Mouse (Mus musculus) urinary bladder, postnatal 14 days (tissue): ENCODE data around the gene Gng7.

Experiments used
- DNase-seq: peaks from one replicate; pipeline ENCODE4 v3.0.0; 2021; ENCODE audit warnings: low spot score

Gng7 gene

GRCm38 (mm10) chr10:80929299-80930226, 85.2 kb downstream of the Gng7 start, which contains the start of gene Gadd45b:
Gene Gadd45b, plus strand, starts transcription at chr10:80930073.
- peak; percentile 100 for DNase-seq

GRCm38 (mm10) chr10:80928586-80929298, 86.0 kb downstream of the Gng7 start:
- peak; percentile 93 for DNase-seq

GRCm38 (mm10) chr10:80925472-80925871, 89.3 kb downstream of the Gng7 start:
- no peak for DNase-seq

GRCm38 (mm10) chr10:80921923-80922322, 92.8 kb downstream of the Gng7 start:
- no peak for DNase-seq

GRCm38 (mm10) chr10:80917779-80918434, 96.8 kb downstream of the Gng7 start, which contains the start of gene Lmnb2:
Gene Lmnb2, minus strand, starts transcription at chr10:80918245.
- DNase-seq, result peak; percentile 73

GRCm38 (mm10) chr10:80917336-80917778, 97.4 kb downstream of the Gng7 start:
- no peak for DNase-seq

- no peak for DNase-seq
Observed at GRCm38 (mm10) chr10:80915736-80916135, 99.0 kb downstream of the Gng7 start.

- DNase-seq, result no peak
Observed at GRCm38 (mm10) chr10:80915260-80915659, 99.5 kb downstream of the Gng7 start.

GRCm38 (mm10) chr10:80914253-80914656, 100.5 kb downstream of the Gng7 start:
- no peak for DNase-seq

- DNase-seq, result no peak
Observed at GRCm38 (mm10) chr10:80913364-80914011, 101.3 kb downstream of the Gng7 start.

- no peak for DNase-seq
Observed at GRCm38 (mm10) chr10:80911891-80912290, 102.9 kb downstream of the Gng7 start.

- DNase-seq, result no peak
Observed at GRCm38 (mm10) chr10:80911354-80911753, 103.4 kb downstream of the Gng7 start.

GRCm38 (mm10) chr10:80909375-80910162, 105.2 kb downstream of the Gng7 start:
- no peak for DNase-seq

GRCm38 (mm10) chr10:80904709-80905108, 110.0 kb downstream of the Gng7 start:
- DNase-seq, result no peak

- DNase-seq, result no peak
Observed at GRCm38 (mm10) chr10:80904004-80904693, 110.6 kb downstream of the Gng7 start.

- DNase-seq, result no peak
Observed at GRCm38 (mm10) chr10:80903282-80903681, 111.5 kb downstream of the Gng7 start.

- no peak for DNase-seq
Observed at GRCm38 (mm10) chr10:80902273-80902940, 112.3 kb downstream of the Gng7 start.

GRCm38 (mm10) chr10:80901409-80902272, 113.1 kb downstream of the Gng7 start:
- DNase-seq, result no peak
